In genomic region chr16:29802085-29802484, GRCm38 (mm10) we compare ENCODE assay signal across 21 mouse cellular contexts.
"Had no signal": no experiment of that assay in that cellular context is flagged by ENCODE, and none has a peak within 500 bp of the region (broad histone marks: within the 10 kb centered on the region; RNA-seq: fewer than 3 reads in every experiment).

No protein-coding gene starts in this region.

- H3K36me3 ChIP-seq: limb, embryonic 10.5 days; limb, embryonic 13.5 days; liver, embryonic 13.5 days; midbrain, embryonic 12.5 days; midbrain, embryonic 15.5 days; neural tube, embryonic 12.5 days; neural tube, embryonic 15.5 days had no signal

- ATAC-seq: inflammation-experienced regulatory T-cells, adult 6 months; midbrain, embryonic 15.5 days had no signal

- DNase-seq: kidney, adult 18-20 months; kidney, adult 9 months; kidney, postnatal 25 days; layer of hippocampus, adult 9-11 months; liver, embryonic 13.5 days; lung, adult 2 months; lung, postnatal 10 days; right cerebral cortex, adult 18-20 months; right cerebral cortex, postnatal 14 days; right cerebral cortex, postnatal 4 days; thymus, adult 18-20 months; thymus, postnatal 36 days had no signal

- H3K4me3 ChIP-seq: layer of hippocampus, adult 2 months; limb, embryonic 10.5 days; limb, embryonic 13.5 days; liver, embryonic 13.5 days; midbrain, embryonic 12.5 days; midbrain, embryonic 15.5 days; neural tube, embryonic 12.5 days; neural tube, embryonic 15.5 days had no signal

- H3K4me2 ChIP-seq: limb, embryonic 13.5 days; liver, embryonic 13.5 days; midbrain, embryonic 12.5 days; midbrain, embryonic 15.5 days; neural tube, embryonic 12.5 days; neural tube, embryonic 15.5 days had no signal

- H3K9me3 ChIP-seq: limb, embryonic 10.5 days; limb, embryonic 13.5 days; liver, embryonic 13.5 days; midbrain, embryonic 12.5 days; midbrain, embryonic 15.5 days; neural tube, embryonic 12.5 days; neural tube, embryonic 15.5 days had no signal

- H3K27ac ChIP-seq: layer of hippocampus, adult 2 months; limb, embryonic 10.5 days; limb, embryonic 13.5 days; liver, embryonic 13.5 days; macrophage; midbrain, embryonic 12.5 days; midbrain, embryonic 15.5 days; neural tube, embryonic 12.5 days; neural tube, embryonic 15.5 days had no signal

- H3K9ac ChIP-seq: limb, embryonic 13.5 days; liver, embryonic 13.5 days; midbrain, embryonic 12.5 days; midbrain, embryonic 15.5 days; neural tube, embryonic 12.5 days; neural tube, embryonic 15.5 days had no signal
